Comparison of ENCODE assay signal across 10 mouse cellular contexts in genomic region chr15:62229491-62230283, GRCm38 (mm10).
DNase-seq lines count a peak whose midpoint lies in the region; ATAC-seq and TF ChIP-seq lines count a peak whose summit lies in the region.
"Had no signal": no experiment of that assay in that cellular context is flagged by ENCODE, and none has a peak within 500 bp of the region (broad histone marks: within the 10 kb centered on the region; RNA-seq: fewer than 3 reads in every experiment).

No protein-coding gene starts in this region.

- WGBS in lung, postnatal 0 days = 69% methylated on average over 8 of the region's 8 CpGs
- 64% methylated on average over 8 of the region's 8 CpGs for WGBS in heart, embryonic 15.5 days

- no peak overlapping the region for H3K27ac ChIP-seq in lung, postnatal 0 days (ENCODE audit: low read length)
- peak overlapping the region; percentile 30 for H3K27ac ChIP-seq in heart, embryonic 15.5 days
- H3K27ac ChIP-seq: embryonic facial prominence, embryonic 12.5 days; left cerebral cortex, adult 2 months had no signal

- no peak for TF ChIP-seq CTCF in lung, postnatal 0 days (IDR thresholded peaks at IDR 0.05)

- no peaks in the 10 kb centered on the region for H3K9me3 ChIP-seq in lung, postnatal 0 days (ENCODE audit: low read length)
- H3K9me3 ChIP-seq in heart, embryonic 15.5 days (replicated peaks) = no peaks in the 10 kb centered on the region
- H3K9me3 ChIP-seq: embryonic facial prominence, embryonic 12.5 days had no signal

- H3K27me3 ChIP-seq in lung, postnatal 0 days (replicated peaks; ENCODE audit: insufficient read depth, low read length) = no peaks in the 10 kb centered on the region
- no peaks in the 10 kb centered on the region for H3K27me3 ChIP-seq in heart, embryonic 15.5 days
- H3K27me3 ChIP-seq: embryonic facial prominence, embryonic 12.5 days had no signal

- ATAC-seq in lung, postnatal 0 days = no peak
- no peak for ATAC-seq in heart, embryonic 15.5 days (replicated peaks; ENCODE audit: insufficient number of reproducible peaks, insufficient read depth, low FRiP score, low read depth)

- TF ChIP-seq EP300 in lung, postnatal 0 days (IDR thresholded peaks at IDR 0.05) = no peak

- DNase-seq in adrenal gland, adult 2 months = peak; percentile 31
- no peak for DNase-seq in adrenal gland, adult 18-20 months (ENCODE audit: low spot score in 2 of 2)
- peak; percentile 34 for DNase-seq in lung, postnatal 14 days
- DNase-seq in lung, postnatal 0 days (ENCODE audit: low spot score) = no peak
- peak; percentile 28 for DNase-seq in lung, postnatal 25 days (ENCODE audit: low spot score)
- no peak for DNase-seq in retina, embryonic 14.5 days (ENCODE audit: low spot score)
- DNase-seq in right cerebral cortex, postnatal 25 days = no peak

- H3K4me1 ChIP-seq in lung, postnatal 0 days (ENCODE audit: insufficient read depth, low read depth, low read length) = no peaks in the 10 kb centered on the region
- peaks cover 11% of the 10 kb centered on the region for H3K4me1 ChIP-seq in heart, embryonic 15.5 days (replicated peaks)
- H3K4me1 ChIP-seq: embryonic facial prominence, embryonic 12.5 days had no signal

- no peak overlapping the region for H3K9ac ChIP-seq in lung, postnatal 0 days (replicated peaks; ENCODE audit: low read depth)
- no peak overlapping the region for H3K9ac ChIP-seq in heart, embryonic 15.5 days
- H3K9ac ChIP-seq: embryonic facial prominence, embryonic 12.5 days had no signal

- H3K36me3 ChIP-seq in lung, postnatal 0 days (ENCODE audit: insufficient read depth, low read length) = no peaks in the 10 kb centered on the region
- H3K36me3 ChIP-seq in heart, embryonic 15.5 days = no peaks in the 10 kb centered on the region
- H3K36me3 ChIP-seq: embryonic facial prominence, embryonic 12.5 days had no signal

- no peak overlapping the region for H3K4me2 ChIP-seq in lung, postnatal 0 days (replicated peaks; ENCODE audit: low read depth, low read length)
- H3K4me2 ChIP-seq in heart, embryonic 15.5 days = no peak overlapping the region
- H3K4me2 ChIP-seq: embryonic facial prominence, embryonic 12.5 days had no signal

- no peak overlapping the region for H3K4me3 ChIP-seq in lung, postnatal 0 days (ENCODE audit: low read depth, low read length)
- no peak overlapping the region for H3K4me3 ChIP-seq in heart, embryonic 15.5 days
- H3K4me3 ChIP-seq: embryonic facial prominence, embryonic 12.5 days; left cerebral cortex, adult 2 months had no signal

Comparison
In these comparisons a context has a peak if more than half of its experiments do, and no peak if none do; other contexts are left out.
1. DNase-seq: peak in adrenal gland, adult 2 months (single experiment), lung, postnatal 14 days (single experiment) and lung, postnatal 25 days (single experiment); none in adrenal gland, adult 18-20 months (0 of 2), lung, postnatal 0 days (single experiment), retina, embryonic 14.5 days (single experiment) and right cerebral cortex, postnatal 25 days (single experiment).